In the genomic region with DNA sequence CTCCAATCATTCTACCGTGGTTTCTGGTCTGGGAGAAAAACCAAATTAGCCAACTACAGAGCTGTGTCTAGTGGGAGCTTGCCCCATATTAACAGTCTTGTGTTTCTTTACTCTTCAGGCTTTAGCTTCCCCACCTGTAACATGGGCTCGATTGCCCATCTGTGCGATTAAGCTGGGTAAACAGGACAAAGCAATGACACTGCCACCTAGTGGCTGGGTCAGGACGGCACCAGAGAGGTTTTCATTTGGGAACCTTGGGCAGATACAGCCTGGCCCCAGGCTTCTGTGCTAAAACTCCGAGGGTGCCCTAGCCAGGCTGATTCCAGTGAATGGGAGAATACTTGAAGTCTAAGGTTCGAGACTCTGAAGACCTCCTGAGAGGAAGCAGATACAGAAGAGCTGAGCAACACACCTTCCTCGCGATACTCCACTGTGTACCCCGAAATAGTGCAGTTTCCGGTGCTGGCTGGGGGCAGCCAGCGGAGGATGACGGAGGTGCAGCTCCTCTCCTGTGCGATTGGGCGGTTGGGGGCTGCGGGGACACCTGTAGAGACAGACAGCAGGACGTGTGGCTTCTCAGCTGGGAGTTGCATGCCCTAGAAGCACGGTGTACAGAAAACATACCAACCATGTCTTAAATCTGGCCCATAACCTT, we compare ENCODE assay signal across 10 mouse cellular contexts. TPM values are rescaled to one million over a fixed set of nuclear protein-coding genes. Genes with fewer than 3 reads are reported as not detected.
DNase-seq lines count a peak whose midpoint lies in the region; ATAC-seq and TF ChIP-seq lines count a peak whose summit lies in the region.
"Had no signal": no experiment of that assay in that cellular context is flagged by ENCODE, and none has a peak within 500 bp of the region (broad histone marks: within the 10 kb centered on the region; RNA-seq: fewer than 3 reads in every experiment).

No protein-coding gene starts in this region.

- no peak overlapping the region for H3K4me3 ChIP-seq in intestine, embryonic 16.5 days (ENCODE audit: low read length)
- H3K4me3 ChIP-seq in lung, postnatal 0 days (ENCODE audit: low read depth, low read length), result no peak overlapping the region
- no peak overlapping the region for H3K4me3 ChIP-seq in stomach, postnatal 0 days (ENCODE audit: low read depth, low read length)
- H3K4me3 ChIP-seq: embryonic facial prominence, embryonic 12.5 days; liver, embryonic 15.5 days had no signal

- intact Hi-C loops in heart, postnatal 25 days (cut with DNase I), result loop anchor here (1.0 kb wide), 1 partner anchor 167 kb away; no protein-coding TSS in a partner anchor

- peak; percentile 89 for TF ChIP-seq CTCF in lung, postnatal 0 days (IDR thresholded peaks at IDR 0.05)
- TF ChIP-seq CTCF in stomach, postnatal 0 days (IDR thresholded peaks at IDR 0.05; ENCODE audit: low read depth), result peak; percentile 88

- ATAC-seq in activated CD4-positive, CD25-positive, alpha-beta regulatory T cell, adult 4 months, result peak; percentile 85
- ATAC-seq in intestine, embryonic 16.5 days, result peak; percentile 27
- peak; percentile 47; the same call in 1 of the 2 replicates for ATAC-seq in lung, postnatal 0 days
- no peak for ATAC-seq in stomach, postnatal 0 days (ENCODE audit: low FRiP score, low TSS enrichment)

- H3K36me3 ChIP-seq in intestine, embryonic 16.5 days (ENCODE audit: control insufficient read depth, insufficient read depth, low read length), result no peaks in the 10 kb centered on the region
- H3K36me3 ChIP-seq in lung, postnatal 0 days (ENCODE audit: insufficient read depth, low read length), result no peaks in the 10 kb centered on the region
- H3K36me3 ChIP-seq in stomach, postnatal 0 days (ENCODE audit: control insufficient read depth, insufficient read depth, low read length), result no peaks in the 10 kb centered on the region
- H3K36me3 ChIP-seq: embryonic facial prominence, embryonic 12.5 days; liver, embryonic 15.5 days had no signal

- H3K9ac ChIP-seq in intestine, embryonic 16.5 days (ENCODE audit: low read depth, low read length), result no peak overlapping the region
- no peak overlapping the region for H3K9ac ChIP-seq in lung, postnatal 0 days (replicated peaks; ENCODE audit: low read depth)
- H3K9ac ChIP-seq in stomach, postnatal 0 days (ENCODE audit: low read length), result no peak overlapping the region
- H3K9ac ChIP-seq: embryonic facial prominence, embryonic 12.5 days; liver, embryonic 15.5 days had no signal

- H3K4me2 ChIP-seq in intestine, embryonic 16.5 days (ENCODE audit: low read depth, low read length), result no peak overlapping the region
- H3K4me2 ChIP-seq in lung, postnatal 0 days (replicated peaks; ENCODE audit: low read depth, low read length), result no peak overlapping the region
- H3K4me2 ChIP-seq in stomach, postnatal 0 days (replicated peaks; ENCODE audit: low read depth), result no peak overlapping the region
- H3K4me2 ChIP-seq: embryonic facial prominence, embryonic 12.5 days; liver, embryonic 15.5 days had no signal

- peak; percentile 89 for DNase-seq in heart, adult 11 months
- no peak for DNase-seq in heart, postnatal 25 days (ENCODE audit: low spot score)
- DNase-seq in B cell, adult 2 months, result peak; percentile 75 to 77
- DNase-seq in embryo, embryonic 10 days (ENCODE audit: low spot score), result peak; percentile 74
- DNase-seq in lung, postnatal 0 days (ENCODE audit: low spot score), result peak; percentile 62
- DNase-seq in stomach, postnatal 0 days (ENCODE audit: low spot score), result peak; percentile 62

- peak overlapping the region; percentile 66 for H3K27ac ChIP-seq in intestine, embryonic 16.5 days (ENCODE audit: low read length)
- no peak overlapping the region for H3K27ac ChIP-seq in lung, postnatal 0 days (ENCODE audit: low read length)
- no peak overlapping the region for H3K27ac ChIP-seq in stomach, postnatal 0 days (replicated peaks)
- H3K27ac ChIP-seq: embryonic facial prominence, embryonic 12.5 days; liver, embryonic 15.5 days had no signal

- TF ChIP-seq EP300 in lung, postnatal 0 days (IDR thresholded peaks at IDR 0.05), result no peak
- TF ChIP-seq EP300 in stomach, postnatal 0 days (optimal IDR thresholded peaks at IDR 0.05), result no peak

- 57% methylated on average over 17 of the region's 17 CpGs for WGBS in intestine, embryonic 16.5 days
- 58% methylated on average over 17 of the region's 17 CpGs for WGBS in lung, postnatal 0 days
- 57% methylated on average over 17 of the region's 17 CpGs for WGBS in stomach, postnatal 0 days

- H3K9me3 ChIP-seq in intestine, embryonic 16.5 days (ENCODE audit: control insufficient read depth, low read length), result no peaks in the 10 kb centered on the region
- H3K9me3 ChIP-seq in lung, postnatal 0 days (ENCODE audit: low read length), result no peaks in the 10 kb centered on the region
- no peaks in the 10 kb centered on the region for H3K9me3 ChIP-seq in stomach, postnatal 0 days (ENCODE audit: control insufficient read depth, low read length)
- H3K9me3 ChIP-seq: embryonic facial prominence, embryonic 12.5 days; liver, embryonic 15.5 days had no signal

- peaks cover 15% of the 10 kb centered on the region; the same call in 1 of the 2 replicates for H3K4me1 ChIP-seq in intestine, embryonic 16.5 days (ENCODE audit: control insufficient read depth, insufficient read depth, low read length)
- no peaks in the 10 kb centered on the region for H3K4me1 ChIP-seq in lung, postnatal 0 days (ENCODE audit: insufficient read depth, low read depth, low read length)
- H3K4me1 ChIP-seq in stomach, postnatal 0 days (replicated peaks; ENCODE audit: control insufficient read depth, insufficient read depth), result no peaks in the 10 kb centered on the region
- H3K4me1 ChIP-seq: embryonic facial prominence, embryonic 12.5 days; liver, embryonic 15.5 days had no signal

- no peaks in the 10 kb centered on the region for H3K27me3 ChIP-seq in intestine, embryonic 16.5 days (replicated peaks; ENCODE audit: control insufficient read depth, insufficient read depth, low read length)
- no peaks in the 10 kb centered on the region for H3K27me3 ChIP-seq in lung, postnatal 0 days (replicated peaks; ENCODE audit: insufficient read depth, low read length)
- H3K27me3 ChIP-seq in stomach, postnatal 0 days (ENCODE audit: control insufficient read depth, insufficient read depth, low read length), result no peaks in the 10 kb centered on the region
- H3K27me3 ChIP-seq: embryonic facial prominence, embryonic 12.5 days; liver, embryonic 15.5 days had no signal

RNA-seq across cellular contexts. Expression of a gene that starts 21.6 kb away (rescaled TPM):
- 1 to 10 TPM; 9.0 to 9.2 TPM for total RNA-seq in heart, postnatal 25 days (2021)
- polyA plus RNA-seq in activated CD4-positive, CD25-positive, alpha-beta regulatory T cell, adult 4 months (2017; shearing (Covaris generic)), result 10 to 100 TPM; 27.4 to 37.8 TPM
- 40.0 and 49.4 TPM in 2 replicates for polyA plus RNA-seq in intestine, embryonic 16.5 days (2015; fragmentation: Nextera tagmentation; extraction: Ambion mirVana)
- 10.3 and 11.1 TPM in 2 replicates for polyA plus RNA-seq in lung, postnatal 0 days (2015; fragmentation: Nextera tagmentation; extraction: Ambion mirVana)
- polyA plus RNA-seq in stomach, postnatal 0 days (2015; fragmentation: Nextera tagmentation; extraction: Ambion mirVana), result 24.0 and 26.4 TPM in 2 replicates
